Mouse (Mus musculus) ovary, postnatal 36 days (tissue): ENCODE measurements around the gene Gm43738.
A peak's percentile ranks its signal among the peaks of the same experiment; 100 is the strongest.

Source experiments
- DNase-seq: peaks from one replicate; pipeline ENCODE4 v3.0.0; 2022; ENCODE audit warnings: low spot score, mixed read lengths

Gm43738 gene

DNA sequence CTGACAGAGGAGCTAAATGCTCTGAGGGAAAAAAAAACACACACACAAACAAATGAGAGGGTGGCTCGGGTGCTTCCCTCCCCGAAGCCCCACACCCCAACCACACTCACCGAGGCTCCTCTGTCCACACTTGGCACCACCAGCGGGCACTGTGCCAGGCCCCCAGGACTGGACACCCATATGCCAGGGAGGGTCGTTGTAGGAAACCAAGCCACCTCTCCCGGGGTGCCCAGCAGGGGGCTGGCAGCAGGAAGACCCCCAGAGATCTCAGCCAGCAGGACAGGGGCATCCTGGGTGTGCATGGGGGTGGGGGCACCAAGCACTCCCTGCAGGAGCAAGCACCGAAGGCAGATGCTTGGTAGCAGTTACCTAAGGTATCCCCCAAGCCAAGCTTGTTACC lies at the start of gene Gm43738:
TSS of gene Gm43738 (minus strand) at position 289 of the 400 bp plus-strand sequence.
- no peak for DNase-seq

DNA sequence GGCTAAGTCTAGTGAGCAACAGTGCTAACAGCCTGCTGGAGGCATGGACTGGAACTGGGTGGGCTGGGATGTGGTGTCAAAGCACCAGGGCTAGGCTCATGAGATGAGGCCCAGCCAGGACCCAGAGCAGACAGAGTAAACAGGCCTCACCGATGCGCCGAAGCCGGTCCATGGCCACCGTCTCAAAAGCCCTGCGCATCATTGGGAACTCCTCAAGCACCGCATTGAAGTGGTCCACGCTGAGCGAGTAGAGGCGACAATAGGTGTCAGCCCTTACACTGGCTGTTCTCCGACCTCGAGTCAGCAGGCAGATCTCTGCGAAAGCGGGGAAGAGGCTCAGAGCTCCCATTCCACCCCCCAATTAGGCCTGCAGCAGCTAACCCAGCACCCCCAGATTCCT lies 47.7 kb upstream of the Gm43738 start:
- no peak for DNase-seq

DNA sequence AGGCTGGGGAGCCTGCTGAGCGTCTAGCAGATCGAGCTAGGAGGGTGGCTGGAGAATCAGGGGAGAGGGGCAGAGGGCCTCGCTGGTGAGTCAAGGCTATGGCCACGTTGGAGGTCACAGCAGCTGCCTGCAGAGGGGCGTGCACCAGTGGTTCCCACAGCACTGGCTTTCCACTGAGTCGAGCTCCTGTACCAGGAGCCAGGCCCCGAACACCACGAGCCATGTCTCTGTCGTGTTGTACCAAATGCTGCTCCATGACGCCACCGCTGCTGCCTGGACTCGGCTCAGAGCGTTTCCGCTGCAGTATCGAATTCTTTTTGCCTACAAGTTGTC lies 47.0 kb upstream of the Gm43738 start:
- DNase-seq = no peak

DNA sequence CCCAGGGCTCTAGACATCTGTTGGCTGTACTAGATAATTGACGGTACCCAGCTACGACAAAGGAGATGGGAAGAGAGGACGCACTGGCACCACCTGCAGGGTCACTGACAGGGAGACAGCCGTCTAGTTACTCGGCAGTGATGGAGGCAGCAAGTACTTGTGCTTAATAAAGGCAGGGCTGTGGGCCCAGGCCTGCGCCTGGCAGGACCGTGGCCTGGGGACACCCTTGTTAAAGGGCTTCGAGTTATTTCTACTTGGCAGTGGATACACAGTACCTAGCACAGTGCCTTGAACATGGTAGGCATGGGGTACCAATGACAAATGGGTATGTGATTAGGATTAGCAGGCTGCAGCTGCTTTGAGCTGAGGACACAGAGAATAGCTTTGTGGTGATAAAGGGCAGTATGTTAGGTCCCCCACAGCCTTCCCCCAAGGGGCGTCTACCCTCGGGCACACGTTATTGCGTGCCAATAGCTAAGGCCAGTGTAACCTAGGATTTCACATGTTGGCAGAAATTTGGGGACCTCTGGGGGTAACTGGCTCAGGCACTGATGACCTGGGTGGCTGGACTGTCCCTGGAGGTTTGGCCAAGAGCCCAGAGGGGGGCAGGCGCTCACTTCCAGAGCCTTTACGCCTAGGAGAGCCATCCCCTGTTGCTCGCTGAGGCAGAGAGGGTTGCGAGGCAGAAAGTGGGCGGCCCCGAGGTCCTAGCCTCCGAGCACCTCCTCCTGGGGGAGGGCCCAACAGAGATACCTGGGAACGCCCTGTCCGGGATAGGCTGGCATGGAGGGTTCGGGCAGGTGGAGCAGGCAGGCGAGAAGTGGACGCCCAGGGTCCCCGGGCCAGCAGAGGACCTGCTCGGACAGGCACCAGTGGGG lies 46.4 kb upstream of the Gm43738 start:
- DNase-seq = no peak

DNA sequence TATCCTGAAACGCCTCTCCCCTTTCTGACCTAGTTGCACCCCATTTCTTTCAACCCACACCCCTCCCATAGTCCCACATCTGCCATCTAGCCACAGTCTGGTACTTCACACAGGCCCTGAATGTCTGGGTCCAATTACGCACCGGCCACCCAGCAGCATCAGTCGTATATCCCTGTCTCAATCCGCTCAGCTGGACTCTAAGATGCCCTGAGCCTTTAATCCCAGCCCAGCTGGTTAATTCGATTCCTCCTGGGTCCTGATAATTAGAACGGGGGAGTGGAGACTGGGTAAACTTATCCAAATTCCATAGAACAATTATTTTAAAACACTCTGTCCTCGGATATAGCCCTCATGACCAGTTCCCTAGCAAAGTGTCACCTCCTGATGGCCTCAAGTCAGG lies 44.7 kb upstream of the Gm43738 start:
- DNase-seq = no peak

DNA sequence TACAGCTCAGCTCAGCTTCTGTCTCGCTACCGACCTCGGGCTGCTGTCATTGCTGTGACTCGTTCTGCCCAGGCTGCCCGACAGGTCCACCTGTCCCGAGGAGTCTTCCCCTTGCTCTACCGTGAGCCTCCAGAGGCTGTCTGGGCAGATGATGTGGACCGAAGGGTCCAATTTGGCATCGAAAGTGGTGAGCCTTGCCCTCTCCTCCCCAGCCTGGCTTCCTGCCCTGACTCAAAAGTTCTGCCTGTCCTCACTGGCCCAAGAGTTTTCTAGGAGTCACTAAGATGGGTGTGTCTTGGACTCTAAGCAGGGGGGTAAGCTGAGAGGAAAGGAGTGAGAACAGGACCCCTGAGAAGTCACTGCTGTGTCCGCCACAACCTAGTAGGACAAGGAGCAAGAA lies 43.9 kb upstream of the Gm43738 start:
- no peak for DNase-seq

DNA sequence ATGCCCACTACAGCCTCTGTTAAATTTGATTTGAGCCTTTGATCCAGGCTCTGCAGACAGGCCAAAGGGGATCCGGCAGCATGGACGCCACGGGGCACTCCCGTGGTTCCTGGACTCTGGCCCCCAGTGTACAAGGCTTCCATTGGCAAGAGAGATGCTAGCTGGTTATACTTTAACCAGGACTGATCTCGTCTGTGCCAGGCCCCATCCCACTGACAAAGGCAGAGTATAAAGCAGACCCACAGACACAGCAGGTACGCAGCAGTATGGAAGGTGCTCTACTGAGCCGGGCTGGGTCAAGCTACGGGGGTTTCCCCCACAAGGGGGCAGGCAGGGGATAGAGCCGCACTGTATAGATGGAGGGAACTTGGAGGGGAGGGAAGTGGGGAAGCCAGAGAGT lies 35.5 kb upstream of the Gm43738 start:
- no peak for DNase-seq

DNA sequence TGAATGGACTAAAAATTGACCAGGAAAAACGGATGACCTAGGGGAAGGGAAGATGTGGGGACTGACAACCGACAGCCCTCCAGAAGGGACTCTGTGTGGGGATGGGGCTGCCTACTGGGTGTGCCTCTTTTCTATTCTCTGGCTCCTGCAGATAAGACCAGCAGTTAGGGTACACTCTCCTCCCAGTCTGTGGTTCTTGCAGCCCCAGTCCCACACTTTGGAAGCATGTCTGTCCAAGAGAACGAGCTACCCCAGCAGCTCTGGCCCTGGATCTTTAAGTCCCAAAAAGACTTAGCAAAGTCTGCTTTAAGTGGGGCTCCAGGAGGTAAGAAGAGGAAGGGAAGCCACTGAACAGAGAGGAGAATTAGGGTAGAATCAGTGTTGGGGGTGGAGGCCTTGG lies 35.1 kb upstream of the Gm43738 start, which contains the start of gene Pklr:
TSS of gene Pklr (plus strand) at position 185 of the 400 bp plus-strand sequence.
- no peak for DNase-seq

DNA sequence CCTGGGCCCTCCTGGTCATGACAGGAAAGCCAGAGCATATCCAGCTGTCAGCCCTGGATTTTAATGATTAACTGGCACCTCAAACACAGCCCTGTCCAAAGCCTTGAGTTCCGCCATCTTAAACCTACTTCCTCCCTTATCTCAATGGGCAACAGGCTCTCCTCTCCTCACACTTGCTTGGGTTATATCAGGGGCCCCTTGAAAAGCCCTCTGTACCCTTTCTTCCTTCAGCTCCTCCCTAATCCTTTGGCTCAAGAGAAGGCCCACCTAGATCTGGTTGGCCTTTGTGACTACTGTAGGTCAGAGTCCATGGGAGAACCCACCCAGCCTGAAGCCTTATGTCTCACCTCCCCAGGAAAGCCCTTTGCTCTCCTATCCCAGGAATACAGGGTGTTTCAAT lies 32.9 kb upstream of the Gm43738 start:
- DNase-seq = no peak

DNA sequence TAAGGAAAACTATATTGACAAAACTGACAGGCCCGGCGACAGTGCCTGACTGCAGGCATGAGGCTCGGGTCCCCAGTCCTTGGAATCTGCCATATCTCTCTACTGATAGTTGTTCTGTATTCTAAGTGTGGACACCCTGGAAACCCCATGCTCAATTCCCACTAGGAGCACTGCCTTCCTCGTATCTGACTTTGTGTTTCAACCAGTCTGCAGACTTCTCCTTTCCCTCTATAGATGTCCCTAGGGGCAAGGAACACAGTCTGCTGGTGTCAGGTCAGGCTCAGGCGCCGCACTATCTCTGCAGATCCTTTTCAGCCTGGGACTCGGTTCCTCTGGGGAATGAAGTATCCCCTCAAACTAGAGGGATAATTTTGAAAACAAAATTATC lies 32.2 kb upstream of the Gm43738 start:
- DNase-seq = no peak

DNA sequence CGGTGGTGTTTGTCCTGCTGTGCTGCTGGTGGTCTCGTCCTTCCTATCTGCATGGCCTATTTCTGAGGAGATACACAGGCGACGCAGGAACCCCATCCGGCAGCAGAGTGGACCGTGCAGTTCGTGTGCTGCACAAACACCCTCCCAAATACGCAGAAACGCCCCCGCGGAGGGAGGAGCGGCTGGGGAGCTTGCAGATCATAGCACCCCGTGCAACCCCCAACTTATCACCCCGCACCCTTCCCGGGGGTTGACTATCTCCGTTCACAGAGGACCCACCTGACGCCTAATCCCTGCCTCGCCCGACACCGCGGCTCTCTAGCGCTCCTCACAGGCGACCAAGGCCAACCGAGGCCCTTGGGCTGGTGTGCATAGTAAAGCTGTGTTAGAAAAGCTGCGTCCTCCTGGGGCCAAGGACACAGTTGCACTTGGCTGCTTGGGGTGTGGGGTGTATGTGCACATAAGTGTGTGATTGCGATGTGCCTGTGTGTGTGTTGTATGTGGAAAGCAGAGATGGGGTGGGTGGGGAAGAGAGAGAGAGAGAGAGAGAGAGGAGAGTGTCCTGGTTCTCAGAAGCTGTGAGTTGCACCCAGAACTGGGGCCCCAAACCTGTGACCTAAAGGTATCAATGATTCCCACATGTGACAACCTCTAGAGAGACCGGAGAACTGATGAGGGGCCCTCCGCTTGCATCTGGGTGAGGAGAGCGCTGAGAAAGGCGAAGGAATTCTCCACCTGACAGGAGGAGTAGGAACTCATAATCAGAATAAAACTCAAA lies 31.6 kb upstream of the Gm43738 start:
- peak; percentile 65 for DNase-seq

DNA sequence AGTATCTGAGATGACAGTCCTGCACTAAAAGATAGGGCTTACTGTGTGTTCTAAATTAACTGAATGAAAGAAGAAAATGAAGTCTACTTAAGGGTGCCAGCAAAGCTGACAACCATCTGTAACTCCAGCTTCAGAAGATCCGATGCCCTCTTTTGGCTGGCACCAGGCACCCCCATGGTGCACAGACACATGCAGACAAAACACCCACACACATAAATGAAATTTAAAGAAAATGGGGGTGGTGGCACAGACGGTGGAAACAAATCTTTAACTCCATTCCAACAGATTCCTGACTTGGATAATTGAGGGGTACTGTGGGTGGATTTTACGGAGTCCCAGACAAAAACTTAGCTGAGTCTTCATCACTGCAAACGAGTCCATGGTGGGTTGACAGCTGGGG lies 30.9 kb upstream of the Gm43738 start:
- no peak for DNase-seq

DNA sequence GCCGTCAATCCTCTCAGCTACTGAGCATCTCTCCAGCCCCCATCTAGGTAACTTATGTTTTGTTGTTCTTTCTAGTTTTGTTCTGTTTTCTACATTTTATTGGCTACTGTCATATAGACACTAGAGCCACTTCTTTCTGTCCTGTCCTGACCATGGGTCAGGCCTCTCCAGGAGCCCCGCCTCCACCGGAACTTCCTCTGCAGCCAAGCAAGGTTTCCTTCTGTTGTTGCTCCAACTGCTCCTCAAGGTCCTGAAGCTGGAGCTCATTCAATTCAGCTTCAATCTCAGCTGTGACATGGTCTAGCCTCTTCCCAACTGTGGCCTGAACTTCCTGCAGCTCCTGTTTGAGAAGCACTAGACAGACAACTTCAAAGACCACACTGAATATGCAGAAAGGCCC lies 29.0 kb upstream of the Gm43738 start:
- DNase-seq = no peak

DNA sequence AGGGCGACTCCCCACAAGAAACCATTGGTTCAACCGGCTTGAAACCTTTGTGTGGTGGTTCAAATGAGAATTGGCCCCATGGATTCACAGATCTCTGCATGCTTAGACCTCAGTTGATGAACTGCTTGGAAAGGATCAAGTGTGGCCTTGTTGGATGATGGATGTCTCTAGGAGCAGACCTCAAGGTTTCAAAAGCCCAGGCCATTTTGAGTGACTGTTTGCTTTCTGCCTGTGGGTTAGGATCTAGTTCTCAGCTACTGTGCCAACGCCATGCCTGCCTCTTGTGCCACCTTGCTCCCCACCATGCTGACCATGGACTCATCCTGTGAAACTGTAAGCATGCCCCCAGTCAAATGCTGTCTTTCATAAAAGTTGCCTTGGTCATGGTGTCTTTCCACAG lies 25.1 kb upstream of the Gm43738 start:
- no peak for DNase-seq

DNA sequence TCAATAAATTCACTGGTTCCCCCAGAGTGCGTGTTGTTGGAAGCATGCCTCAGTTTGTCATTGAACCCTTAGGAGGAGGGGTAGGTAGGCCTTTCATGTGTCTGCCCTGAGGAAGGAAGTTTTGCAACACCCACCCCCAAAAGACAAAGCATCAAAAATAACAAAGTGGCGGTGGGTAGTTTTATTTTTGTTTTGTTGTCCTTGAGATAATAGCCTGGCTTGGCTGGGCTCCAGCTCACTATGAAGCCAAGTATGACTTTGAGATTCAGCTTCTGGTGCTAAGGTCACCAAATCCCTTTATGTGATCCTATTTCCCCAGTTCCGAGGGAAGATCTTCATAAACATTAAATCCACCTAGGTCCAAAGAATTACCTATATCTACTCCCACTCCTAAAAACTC lies 23.3 kb upstream of the Gm43738 start:
- peak; percentile 48 for DNase-seq

DNA sequence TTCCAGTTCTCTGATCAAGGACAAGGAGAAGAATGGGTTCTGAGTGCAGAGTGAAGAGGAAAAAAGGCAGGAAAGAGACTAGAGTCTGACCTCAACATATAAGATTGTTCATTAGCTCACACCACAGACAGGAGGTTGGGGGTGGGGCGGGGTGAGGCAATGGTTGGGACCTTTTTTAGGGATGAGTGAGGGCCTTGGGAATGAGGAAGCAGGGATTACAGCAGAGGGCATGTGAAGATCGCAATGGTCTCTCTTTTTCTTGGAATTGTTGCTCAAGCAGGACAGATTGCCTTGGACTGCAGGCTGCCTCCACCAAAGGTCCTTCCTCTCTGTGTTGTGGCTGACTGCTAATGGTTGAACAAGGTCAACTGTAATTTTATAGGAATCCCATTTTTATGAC lies 22.4 kb upstream of the Gm43738 start:
- DNase-seq = peak; percentile 37

DNA sequence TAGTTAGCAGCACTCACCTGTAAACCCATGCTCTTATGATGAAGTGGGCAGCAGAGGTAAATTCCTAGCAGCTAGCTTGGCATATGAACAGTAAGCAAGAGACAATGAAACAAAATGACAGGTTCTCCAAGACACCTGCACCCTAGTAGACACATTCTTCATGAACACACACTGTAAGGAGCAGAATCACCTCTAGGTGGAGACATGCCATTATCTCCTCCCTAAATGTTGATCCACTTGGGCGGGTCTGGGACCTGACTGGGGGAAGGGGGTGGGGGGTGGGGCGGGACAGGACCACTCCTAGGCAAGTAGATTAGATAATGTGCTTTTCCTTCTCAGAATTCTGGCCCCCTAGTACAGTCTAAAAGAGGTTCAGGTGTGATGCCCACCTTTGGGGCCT lies 14.6 kb upstream of the Gm43738 start:
- no peak for DNase-seq

DNA sequence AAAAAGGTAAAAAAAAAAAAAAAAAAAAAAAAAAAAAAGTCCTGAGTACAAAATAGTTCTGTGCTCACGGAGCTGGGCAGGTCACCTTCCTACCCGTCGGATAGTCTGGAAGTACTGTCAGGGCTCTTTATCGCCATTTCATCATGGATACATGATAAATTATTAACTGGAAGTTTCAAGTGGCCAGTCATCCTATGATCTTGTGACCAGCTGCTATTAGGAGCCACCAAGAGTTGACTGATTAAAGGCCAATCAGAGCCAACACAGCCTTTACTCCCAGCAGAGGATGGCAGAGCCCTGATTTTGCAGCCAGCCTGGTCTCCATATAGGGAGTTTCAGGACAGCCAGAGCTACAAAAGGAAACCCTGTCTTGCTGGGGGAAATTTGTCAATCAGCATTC lies 12.2 kb upstream of the Gm43738 start:
- no peak for DNase-seq

DNA sequence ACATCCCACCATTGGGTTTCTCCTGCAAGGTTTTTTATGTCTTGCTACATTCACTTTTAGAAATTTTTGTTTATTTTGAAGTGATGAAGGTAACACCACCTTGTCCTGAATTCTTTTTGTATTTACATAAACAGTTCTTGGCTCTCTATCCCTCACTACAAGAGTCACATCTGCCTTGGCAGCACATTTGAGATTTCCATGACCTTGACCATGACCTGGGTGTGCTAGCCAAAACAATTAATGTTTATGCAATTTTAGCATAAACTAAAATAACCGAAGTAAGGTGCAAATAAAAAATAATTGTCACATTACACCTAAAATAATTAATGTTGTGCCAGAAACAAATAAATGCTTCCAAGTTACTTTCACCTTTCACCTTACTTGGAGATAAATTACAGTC lies 7.2 kb upstream of the Gm43738 start:
- DNase-seq = no peak

DNA sequence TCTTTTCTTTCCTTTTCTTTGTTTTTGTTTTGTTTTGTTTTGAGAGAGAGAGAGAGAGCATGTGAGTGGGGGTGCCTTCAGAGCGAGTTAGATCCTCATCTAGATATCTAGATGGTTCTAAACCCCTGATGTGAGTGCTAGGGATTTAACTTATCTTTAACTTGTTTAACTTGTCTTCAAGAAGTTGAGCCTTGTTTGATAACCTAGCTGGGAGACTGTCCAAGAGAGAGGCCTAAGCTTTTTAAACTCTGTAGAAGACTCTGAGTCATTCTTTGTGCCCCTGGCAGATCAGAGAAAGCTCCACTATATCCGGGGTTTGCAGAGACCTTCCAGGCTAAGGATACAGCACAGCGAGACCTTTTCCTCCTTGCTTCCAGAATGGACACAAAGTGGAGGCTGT lies 6.6 kb upstream of the Gm43738 start:
- DNase-seq = no peak

DNA sequence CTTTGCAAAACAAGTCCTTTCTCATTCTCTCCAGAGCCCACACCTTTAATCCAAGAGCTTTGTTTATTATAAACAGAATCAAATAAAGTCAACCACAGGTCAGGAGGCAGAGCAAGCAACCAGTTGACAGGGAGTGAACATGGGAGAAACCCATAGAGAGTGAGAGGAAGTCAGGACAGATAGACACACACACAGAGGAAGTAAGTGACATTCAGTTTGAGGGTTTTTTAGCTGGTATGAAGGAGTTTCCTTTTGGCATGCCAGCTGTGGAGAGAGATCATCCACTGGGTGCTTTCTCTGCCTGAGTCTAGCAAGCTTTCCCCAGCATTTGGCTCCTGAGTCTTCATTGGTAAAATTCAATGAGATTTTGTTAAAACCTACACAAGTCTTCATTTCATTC lies 6.0 kb upstream of the Gm43738 start:
- no peak for DNase-seq

DNA sequence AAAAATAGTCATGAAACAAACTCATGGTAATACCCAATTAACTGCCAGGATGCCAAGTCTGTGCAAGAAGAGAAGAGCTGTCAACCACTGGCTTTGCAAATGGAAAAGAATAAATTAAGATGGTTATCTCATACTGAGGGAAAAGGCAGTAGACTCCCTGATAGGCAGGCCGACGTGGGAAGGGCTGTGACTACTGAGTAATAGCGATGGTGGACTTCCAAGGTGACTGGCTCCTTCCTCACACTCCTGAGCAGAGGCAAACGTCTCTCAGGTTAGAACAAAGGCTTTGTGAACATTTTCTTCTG lies 2.3 kb upstream of the Gm43738 start:
- no peak for DNase-seq

DNA sequence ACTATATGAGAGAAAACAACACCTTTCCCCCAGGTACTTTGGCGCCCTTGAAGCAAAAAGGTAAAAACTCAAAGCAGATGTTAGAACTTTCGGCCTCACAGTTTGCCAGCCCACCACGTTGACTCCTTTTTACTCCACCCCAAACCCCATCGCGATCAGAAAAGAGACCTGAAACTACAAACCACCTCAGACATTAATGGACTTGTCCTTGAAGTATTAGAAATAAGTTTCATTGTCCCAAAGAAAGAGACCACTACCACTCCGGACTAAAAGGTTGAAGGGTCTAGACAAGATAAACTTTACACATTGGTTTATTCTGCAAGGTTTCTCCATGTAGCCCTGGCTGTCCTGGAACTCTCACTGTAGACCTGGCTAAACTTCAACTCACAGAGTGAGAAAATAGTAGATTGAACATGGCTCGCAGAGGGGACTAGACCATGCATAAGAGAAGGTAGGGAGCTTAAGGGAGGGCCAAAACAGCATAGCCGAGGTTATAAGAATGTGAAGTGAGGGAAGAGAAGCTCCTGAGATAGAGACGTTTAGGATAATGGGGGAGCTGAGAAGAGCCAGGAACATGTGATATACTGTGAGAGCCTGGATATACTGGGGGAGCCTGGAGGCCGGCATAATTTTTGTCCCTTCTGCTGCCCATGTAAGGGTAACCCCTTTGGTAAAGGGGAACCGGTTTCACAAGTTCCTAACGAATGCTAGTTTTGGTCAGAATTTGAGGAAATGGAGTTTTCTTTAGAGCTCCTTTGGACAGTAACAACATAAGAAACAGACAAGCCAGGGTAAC lies 1.8 kb upstream of the Gm43738 start:
- no peak for DNase-seq
